Mouse (Mus musculus) embryo, embryonic 10.5 days (tissue): Measurements from ENCODE around the gene Ikbke.
"Not testable (repeated sequence)": the region's sequence is repeated elsewhere in the genome, so short reads cannot be mapped to it uniquely, and the experiment has no call there.

ENCODE experiments used
- DNase-seq: peaks from one replicate; pipeline ENCODE4 v3.0.0-alpha.2; 2015; ENCODE audit warnings: low spot score

Ikbke gene

DNA sequence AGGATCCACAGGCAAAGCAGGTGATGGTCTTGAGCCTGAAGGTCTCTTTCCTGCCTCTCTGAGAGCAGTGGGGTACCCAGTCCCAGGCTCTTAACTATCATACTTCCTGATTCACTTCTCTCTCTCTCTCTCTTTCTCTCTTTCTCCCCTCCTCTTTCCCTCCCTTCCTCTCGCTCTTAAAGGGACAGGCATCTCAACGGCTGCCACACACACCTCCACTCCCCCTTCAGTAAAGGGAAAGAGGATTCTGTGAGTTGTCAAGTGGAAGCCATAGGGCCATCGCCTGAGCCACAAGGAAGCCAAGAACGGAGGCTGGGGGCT is at the start of gene Ikbke:
Ikbke (minus strand) TSS at position 151 of the 321 bp plus-strand sequence.
- DNase-seq = no peak

DNA sequence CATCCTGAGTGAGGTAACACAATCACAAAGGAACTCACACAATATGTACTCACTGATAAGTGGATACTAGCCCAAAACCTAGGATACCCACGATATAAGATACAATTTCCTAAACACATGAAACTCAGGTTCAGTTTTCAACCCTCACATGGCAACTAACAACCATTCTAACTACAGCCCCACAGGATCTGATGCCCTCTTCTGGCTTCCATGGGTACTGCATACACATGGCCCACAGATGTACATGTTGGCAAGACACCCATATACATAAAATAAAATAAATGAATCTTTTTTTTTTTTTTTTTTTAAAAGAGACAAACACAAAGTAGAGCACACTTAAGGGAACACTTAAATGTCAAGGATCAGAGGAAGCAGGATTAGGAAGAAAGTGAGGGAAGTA is 49.7 kb upstream of the Ikbke start:
- DNase-seq = not testable (repeated sequence)

DNA sequence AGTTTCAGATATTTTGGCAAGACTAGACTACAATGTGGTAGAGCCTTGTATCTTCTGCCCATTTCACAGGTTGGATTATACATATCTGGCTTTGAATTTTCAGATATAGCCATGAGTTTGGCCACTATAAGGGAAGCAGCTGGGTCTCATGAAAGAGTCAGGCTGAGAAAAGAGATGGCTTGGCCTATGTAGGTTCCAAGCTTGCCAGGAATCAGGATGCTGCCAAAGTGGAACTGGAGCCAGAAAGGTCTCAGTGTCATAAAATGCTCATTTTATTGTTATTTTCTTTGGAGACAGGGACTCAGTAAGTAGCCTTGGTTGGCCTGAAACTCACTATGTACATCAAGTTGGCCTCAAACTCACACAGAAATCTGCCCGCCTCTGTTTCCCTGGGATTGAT is 47.8 kb upstream of the Ikbke start:
- DNase-seq = no peak

DNA sequence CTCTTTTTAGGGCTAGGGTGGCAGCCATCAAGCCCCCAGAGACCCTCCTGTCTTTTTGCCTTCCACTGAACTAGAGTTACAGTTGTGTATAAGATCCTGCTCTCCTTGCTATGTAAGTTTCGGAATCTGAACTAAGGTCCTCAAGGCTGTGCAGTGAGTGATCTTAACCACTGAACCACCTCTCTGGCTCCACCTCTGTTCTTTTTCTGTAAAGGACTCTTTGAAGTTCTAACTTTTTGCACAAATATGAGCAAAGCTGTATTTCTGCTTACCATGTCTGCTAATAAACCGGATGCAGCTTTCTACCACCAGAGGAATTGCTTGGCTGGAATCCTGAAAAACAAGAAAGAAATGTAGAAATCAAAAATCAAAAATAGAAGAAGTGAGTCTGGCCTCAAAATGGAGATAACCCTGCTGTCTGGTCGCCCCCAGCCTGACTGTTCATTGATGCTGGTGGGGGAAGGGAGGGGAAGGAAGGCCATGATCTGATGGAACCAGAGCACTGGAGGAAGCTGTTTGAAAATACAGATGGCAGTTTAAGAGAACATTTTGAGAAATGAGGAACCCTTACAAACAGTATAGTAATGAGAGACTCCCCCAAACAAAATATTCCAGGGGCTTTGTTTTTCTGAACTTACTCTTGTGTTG is 45.5 kb upstream of the Ikbke start:
- no peak for DNase-seq

DNA sequence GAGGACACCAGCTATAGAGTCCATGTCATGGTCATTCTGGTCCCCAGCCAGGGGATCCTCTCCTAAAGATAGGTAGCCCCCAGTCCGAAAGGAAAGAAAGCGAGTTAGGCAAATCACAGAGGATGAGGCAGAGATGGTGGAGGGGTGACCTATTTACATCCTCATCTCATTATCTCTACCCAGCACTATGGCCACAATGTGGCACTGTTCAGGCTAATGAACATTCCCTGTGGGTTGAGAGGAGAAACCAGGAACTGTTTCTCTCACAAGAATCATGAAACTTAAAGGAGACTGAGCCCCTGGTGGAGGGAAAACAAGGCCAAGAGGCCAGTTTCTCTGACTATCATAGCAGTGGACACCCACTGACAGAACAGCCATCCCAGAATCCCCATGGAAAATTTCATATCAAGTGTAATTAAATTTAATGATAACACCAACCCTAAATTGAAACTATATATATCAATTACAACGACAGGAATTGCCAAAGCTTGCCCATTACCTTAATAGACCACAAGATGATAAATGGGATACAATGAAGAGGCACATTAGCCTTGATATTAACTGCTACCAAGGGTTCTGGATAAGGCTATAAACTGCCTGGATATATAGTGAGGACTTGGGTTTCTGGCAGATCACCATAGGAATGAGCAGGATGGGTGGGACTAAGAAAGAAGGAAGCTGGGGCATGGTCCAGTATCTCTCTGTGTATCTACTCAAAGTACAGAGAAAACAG is 40.4 kb upstream of the Ikbke start:
- DNase-seq = no peak

DNA sequence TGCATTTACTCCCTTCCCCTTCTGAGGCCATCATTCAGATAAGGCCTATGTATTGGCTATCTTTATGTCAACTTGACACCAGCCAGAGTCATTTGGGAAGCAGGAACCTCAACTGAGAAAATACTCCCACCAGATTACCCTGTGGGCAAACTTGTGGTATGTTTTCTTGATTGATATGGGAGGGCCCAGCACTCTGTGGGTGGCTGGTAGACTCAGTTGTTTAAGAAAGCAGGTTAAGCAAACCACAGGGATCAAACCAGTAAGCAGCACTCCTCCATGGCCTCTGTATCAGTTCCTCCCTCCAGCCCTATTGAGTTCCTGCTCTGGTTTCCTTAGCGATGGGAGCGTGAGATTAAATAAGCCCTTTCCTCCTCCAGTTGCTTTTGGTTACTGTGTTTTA is 39.0 kb upstream of the Ikbke start:
- DNase-seq = no peak

DNA sequence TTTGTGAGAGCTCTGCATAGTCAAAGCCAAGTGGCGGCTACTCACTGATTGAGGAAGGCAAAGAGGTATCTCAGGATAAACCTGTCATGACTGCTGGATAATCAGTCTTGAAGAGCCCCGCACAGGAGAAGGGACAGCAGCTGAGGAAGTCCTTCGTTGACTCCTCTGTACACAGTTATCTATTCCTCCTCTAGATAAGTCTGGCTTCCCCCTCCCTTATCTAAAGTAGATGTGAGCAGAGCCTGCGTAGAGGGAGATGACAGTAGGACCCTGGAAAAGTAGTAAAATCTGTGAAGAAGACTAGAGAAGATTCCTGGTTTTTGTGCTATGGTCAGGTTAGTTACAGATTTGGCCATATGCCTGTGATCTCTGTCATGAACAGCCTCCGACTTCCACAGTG is 38.2 kb upstream of the Ikbke start:
- DNase-seq = no peak

DNA sequence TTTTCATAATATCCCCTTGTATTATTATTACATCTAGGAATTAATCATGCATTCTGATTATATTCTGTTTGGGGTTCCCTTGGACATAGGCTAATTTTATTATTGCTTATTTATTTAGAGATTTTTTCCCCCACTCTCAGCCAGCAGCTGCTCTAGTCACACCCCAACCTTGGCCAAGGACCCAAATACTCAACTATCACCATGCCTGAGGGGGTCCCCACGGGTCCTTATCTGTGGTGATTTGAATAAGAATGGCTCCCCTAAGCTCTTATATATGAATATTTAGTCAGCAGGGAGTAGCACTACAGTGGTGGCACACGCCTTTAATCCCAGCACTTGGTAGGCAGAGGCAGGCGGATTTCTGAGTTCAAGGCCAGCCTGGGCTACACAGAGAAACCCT is 31.9 kb upstream of the Ikbke start:
- no peak for DNase-seq

DNA sequence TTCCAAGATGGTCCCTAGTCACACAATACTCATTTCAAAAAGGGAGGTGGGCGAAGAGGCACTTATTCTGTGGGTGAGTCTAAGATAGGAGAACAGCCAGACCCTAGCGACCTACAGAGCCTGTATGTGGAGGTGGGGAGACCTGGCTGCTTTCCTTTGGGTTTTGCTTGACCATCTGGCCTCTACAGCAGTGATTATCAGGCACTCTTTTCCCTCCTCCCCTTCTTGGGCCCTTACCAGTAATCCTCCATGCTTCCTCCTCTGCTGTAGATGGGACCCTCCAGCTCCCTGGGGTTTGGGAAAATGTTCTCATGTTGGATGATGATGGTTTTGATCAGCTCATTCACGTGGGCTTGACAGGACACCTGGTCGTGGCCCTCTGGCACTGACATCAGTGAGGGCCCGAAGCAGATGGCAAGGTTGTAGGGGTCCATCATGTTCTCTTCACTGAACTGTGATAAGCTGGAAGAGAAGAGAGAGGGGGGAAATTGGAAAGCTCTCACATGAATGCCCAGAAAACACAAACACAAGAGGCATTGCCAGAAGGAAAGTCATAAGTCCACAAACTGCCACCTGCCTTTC is 30.9 kb upstream of the Ikbke start:
- DNase-seq = no peak

DNA sequence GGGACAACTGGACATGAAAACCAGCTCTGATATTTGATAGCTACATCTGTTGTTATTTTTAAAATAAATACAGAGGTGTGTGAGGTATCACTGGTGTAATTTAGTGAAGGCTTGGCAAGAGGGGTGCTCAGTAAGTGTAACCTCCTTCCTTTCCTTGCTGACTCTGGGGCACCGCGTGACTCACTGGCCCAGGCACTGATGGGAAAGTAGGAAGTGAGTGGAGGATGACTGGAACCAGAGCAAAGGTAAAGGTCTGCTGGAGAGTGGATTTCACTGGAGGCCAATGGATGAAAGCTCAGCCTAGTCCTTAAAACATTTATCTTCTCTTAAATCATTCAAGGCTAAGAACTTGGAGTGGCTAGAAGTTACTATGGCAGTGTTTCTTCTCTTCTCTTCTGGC is 21.3 kb upstream of the Ikbke start:
- DNase-seq = no peak

DNA sequence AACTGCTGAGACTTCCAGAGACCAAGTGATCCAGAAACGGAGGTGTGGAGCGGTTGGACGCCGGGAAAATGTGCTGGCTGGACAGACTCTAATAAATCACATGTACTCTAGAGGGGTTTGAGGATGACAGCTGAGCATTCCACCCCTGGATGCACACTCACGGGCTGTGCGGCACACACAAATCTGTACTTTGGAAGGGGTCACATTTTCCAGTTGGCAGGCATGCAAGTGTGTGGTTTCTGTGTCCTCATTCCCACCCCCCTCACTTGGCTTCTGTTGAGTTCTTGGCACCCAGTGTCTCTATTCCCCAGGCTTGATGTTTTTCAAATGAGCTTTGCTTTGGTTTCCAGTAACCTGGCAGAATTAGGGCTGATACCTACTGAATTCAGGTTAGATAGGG is 20.4 kb upstream of the Ikbke start:
- no peak for DNase-seq

DNA sequence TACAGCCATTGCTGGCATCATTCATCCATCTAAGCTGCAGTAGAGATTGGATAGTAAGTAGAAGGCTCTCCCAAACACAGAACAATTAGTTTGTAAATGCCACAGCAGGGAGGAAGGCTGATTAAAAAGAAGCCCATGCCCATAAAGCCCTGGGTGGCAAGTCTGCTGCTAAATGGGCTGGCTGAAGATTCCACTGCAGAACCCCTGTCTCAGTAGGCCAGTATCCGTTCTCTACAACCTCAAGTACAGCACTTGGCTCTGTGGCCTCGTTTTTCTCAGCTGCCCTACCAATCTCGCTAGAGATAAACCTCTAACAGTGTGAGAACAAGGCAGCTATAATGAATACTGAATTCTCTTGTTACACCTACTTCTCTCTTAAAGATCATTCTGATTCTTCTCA is 19.8 kb upstream of the Ikbke start:
- no peak for DNase-seq

DNA sequence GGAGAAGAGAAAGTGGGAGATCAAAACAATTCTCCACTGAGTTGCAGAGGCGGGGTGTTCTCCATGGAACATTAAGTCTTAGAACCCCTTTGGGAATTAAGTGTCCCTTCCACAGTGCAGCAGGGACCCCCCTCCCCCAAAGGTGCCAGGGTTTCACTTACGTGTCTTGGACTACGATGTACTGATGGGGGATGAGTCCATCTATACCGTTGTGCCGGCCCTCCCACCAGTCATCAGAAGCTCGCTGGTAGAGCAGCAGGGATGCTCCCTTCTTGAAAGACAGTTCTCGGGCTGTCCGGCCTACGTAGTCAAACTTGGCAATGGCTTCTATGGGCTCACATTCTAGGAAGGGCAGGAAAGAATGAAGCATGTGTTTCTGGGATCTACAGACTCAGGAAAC is 18.8 kb upstream of the Ikbke start:
- no peak for DNase-seq

DNA sequence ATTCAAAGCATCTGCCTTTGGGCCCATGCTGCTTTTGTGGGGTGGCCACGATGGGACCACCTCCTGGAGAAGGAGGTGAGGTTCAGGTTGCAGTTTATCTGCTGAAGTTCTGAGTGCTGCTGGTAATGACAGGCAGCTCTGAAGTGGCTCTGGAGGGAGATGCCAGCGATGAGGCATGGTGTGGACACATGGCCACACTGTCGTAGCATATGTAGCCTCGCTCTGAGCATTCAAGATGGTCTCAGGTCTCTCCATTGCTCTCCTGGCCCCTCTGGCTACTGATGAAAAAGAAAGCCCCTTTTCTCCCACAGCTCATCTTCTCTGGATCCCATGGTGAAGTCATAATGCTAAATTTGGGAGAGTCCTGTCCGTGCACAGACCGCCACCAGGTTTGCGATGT is 17.3 kb upstream of the Ikbke start:
- DNase-seq = no peak

DNA sequence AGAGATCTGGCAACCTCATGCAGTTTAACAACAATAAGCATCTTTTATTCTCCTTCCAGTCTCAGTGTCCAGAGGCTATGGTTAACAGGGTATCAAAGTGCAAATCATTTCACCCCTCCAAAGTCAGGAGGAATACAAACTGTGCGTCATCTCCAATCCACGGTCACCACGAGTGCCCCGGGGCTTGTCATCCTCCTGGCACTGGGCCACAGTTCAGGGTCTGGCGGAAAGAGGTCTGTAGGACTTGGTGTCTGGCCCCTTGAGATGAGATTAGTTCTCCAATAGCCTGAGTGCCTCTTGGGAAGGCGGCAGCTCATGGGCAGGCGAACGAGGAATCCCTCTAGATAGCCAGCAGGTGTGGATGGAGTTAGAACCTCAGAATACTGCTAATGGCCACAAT is 15.8 kb upstream of the Ikbke start:
- no peak for DNase-seq

DNA sequence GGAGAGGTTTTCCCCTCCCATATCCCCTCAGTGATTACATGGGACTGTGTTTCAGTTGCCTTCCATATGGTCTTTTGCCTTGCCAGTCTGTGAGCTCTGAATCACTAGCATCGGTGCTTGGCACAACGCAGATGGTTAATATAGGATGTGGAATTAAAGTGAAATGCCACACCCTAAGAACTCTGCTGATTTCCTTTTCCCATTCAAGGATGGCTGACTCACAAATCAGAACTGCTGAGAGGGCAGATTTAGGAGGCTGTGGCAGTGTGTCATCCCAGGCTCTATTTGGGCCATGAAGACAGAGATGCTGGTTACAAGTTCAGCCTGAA is 14.5 kb upstream of the Ikbke start:
- DNase-seq = no peak

DNA sequence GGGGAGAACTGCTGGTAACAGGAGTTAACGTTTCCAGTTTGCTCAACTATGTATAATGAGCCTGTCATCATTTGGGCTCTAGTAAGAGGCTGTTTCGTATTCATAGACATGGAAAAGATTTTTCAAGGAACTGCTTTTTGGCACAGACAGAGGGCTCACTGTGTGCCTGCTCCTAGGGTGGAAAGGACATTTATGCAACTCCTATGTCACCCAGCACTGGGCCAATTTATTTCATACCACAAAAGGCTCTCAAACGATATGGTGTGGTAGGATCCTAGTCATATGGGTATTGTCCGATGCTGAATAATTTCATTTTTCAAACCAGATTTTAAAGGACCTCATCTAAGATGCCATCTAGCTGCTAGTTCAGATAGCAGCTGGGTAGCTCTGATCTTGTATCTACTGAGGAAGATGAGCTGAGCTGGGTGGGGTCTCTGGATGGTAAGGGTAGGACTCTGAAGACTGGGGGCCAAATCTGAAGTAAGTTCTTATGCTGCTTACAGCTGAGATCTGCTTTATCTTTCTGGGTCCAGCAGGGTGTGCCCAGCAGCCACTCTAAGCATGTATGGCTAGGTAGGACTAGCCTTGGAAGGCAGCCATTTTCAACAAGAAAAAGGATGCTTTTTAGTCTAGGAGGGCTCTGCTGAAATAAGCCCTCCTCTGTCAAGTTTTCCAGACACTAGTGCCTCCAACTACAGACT is 14.0 kb upstream of the Ikbke start:
- DNase-seq = no peak

DNA sequence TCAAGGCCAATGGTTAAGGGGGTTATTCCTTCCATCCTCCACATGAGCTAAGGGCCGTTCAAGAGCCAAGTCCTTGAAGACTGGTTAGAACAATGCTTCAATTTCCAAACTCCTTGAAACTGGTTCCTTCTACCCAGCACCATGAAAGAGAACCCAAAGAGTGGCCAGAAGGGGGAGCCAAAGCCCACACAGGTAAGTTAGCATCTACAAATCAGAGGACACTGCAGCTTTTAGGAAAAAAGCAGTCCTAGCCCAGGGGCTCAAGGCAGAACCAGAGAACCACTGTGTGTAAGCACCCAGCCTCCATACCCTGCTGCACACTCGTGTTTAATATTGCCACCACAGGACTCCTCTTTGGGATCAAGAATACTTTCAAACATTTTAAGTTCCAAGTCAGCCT is 11.2 kb upstream of the Ikbke start:
- peak; percentile 77 for DNase-seq

DNA sequence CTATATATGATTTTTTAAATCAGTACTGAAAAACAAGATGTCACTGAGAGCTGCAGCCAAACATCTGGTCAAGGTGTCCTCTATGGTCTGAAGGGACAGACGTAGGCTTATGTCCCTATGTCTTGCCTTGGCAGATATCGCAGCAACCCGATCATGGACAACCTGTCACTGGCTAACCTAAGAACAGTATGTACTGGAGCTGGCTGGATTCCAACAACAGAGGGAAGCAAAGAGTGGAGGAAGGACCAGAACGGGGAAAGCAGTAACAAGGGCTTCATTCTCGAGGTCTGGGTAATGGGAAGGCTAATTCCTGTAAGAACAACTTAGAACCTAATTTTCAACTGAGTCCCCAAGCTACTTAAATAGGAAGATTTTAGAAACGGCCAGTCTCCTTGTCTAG is 9.5 kb upstream of the Ikbke start:
- no peak for DNase-seq

DNA sequence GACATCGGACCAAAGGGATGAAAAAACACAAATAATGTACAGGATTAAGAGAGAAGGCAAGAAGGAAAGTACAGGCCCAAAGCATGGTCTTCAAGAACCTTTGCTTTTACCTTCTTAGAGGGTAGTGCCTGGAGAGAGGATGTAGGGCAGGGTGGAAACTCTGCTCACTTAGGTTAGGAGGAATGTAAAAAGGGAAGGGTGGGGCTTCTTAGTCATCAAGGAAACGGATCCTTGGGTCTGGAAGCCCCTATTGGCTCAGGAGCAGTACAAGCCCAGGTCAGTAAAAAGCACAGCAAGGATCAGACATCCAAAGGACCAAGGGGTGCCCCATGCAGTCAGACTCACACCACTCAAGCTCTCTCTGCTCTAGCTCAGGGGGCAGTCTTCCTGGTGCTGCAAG is 7.9 kb upstream of the Ikbke start:
- no peak for DNase-seq

DNA sequence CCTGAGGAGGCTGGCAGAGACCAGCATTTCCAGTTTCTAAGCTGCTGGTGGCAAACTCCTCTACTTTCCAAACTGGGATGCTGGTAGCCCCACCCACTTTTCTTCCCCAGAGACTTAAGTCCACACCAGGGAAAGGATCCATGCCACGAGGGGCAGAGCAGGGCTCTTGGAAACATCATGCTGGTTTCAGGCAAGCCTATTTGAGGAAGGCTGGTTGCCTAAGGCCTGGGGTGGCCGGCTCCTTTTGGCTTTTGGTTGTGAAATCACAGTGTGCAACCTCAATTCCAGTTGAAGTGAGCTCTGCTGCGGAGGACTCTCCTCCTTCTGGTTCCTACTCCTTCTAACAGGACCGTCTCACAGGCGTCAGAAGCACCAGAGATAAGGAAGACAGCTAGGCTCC is 7.4 kb upstream of the Ikbke start:
- DNase-seq = no peak

DNA sequence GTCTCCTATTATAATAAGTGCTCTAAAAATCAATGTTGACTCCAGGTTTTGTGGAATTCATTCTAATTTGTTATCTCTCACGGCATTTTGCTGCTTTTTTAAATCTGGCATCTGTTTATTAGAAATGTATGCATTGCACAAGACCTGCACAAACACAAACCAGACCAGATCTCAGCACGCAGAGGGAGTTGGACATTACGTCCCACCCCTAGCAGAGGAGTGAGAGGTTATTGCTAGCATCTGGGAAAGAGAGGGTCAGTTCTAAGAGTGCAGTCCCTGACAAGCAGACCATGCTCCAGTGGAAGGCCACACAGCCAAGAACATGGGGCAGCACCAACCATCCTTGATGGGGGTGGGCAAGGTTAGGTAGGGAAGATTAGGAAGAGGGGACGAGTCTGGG is 5.2 kb upstream of the Ikbke start:
- no peak for DNase-seq

DNA sequence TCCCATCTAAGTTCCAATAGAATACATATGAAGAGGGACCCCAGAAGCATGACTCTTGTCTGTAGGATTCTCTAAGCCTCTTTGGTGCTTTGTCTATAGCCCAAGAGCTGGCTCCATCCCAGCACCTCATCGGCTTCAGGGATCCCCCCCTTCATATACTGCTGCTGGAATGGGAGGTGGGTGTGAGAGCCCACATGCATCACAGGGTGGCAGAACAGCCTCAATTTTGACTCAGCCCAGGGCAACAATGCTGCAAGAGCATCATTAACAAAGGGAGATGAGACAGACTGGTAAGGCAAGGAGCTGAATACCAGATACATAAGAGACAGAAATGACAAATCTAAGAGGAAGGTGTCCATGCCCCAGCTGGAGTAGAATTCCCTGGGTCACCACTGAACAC is 4.8 kb upstream of the Ikbke start:
- no peak for DNase-seq

DNA sequence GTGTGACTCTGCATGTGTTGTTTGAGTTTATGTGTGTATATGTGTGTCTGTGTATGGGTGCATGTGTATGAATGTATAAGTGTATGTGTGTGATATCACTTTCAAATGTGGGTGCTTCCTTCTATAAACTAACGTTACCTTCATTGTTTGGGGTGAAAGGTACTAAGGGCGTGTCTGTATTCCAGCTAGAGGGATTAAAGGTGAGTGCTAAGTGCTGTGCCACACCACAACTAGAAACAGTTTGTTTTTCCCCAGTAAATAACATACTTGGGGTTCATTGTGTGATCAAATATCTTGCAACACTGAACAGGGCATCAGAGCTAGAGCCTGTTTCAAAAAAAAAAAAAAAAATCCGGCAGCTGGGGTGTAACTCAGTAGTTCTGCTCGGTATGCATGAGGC is 2.3 kb upstream of the Ikbke start:
- no peak for DNase-seq
